Mouse (Mus musculus) limb, embryonic 15.5 days (tissue): ENCODE data around the gene Ptprn2. TPM values are rescaled to one million over a fixed set of nuclear protein-coding genes. Genes with fewer than 3 reads are reported as not detected.

Experiments
- ATAC-seq: fragments of 200-750 bp; cut with Nextera tagmentation; 2 replicates; pipeline ENCODE4 v1.8.0; 2017; ENCODE audit warnings: low read depth, moderate TSS enrichment; ENCODE audit not compliant: insufficient number of reproducible peaks, low FRiP score, low TSS enrichment
- H3K27ac ChIP-seq: fragments of 300-500 bp; sonication (generic); 2 replicates; pipeline ENCODE4 v1.5.1; 2015; ENCODE audit warnings: moderate library complexity, mild to moderate bottlenecking, inconsistent platforms
- H3K27me3 ChIP-seq: fragments of 300-500 bp; sonication (generic); 2 replicates; pipeline ENCODE4 v1.6.1; 2015; ENCODE audit warnings: inconsistent platforms
- H3K36me3 ChIP-seq: fragments of 300-500 bp; sonication (generic); 2 replicates; pipeline ENCODE4 v1.6.1; 2015; ENCODE audit warnings: inconsistent platforms
- H3K4me1 ChIP-seq: fragments of 300-500 bp; sonication (generic); 2 replicates; pipeline ENCODE4 v1.6.1; 2015; ENCODE audit warnings: inconsistent platforms
- H3K4me2 ChIP-seq: fragments of 300-500 bp; sonication (generic); 2 replicates; pipeline ENCODE4 v1.6.1; 2015; ENCODE audit warnings: mild to moderate bottlenecking, inconsistent platforms
- H3K4me3 ChIP-seq: fragments of 300-500 bp; sonication (generic); 2 replicates; pipeline ENCODE4 v1.5.1; 2015; ENCODE audit warnings: mild to moderate bottlenecking, inconsistent platforms
- H3K9ac ChIP-seq: fragments of 300-500 bp; sonication (generic); 2 replicates; pipeline ENCODE4 v1.6.1; 2015; ENCODE audit warnings: inconsistent platforms
- H3K9me3 ChIP-seq: fragments of 300-500 bp; sonication (generic); 2 replicates; pipeline ENCODE4 v1.6.1; 2016; ENCODE audit warnings: inconsistent platforms
- WGBS: fragments of 180-500 bp; shearing (Covaris S2); methylation state at CpG from one replicate; pipeline ENCODE4 v1.1.7; 2015; 5-methylcytosine and 5-hydroxymethylcytosine counted together
- polyA plus RNA-seq: library from polyadenylated mRNA; unstranded; fragments of >200 nt; fragmentation: Nextera tagmentation; extraction: Ambion mirVana; gene quantifications from 2 replicates; pipeline ENCODE4 v1.2.1, GENCODE M21; 2015

The Ptprn2 gene
- polyA plus RNA-seq, 1 experiment from 2014 or later, result 0.15 TPM

DNA sequence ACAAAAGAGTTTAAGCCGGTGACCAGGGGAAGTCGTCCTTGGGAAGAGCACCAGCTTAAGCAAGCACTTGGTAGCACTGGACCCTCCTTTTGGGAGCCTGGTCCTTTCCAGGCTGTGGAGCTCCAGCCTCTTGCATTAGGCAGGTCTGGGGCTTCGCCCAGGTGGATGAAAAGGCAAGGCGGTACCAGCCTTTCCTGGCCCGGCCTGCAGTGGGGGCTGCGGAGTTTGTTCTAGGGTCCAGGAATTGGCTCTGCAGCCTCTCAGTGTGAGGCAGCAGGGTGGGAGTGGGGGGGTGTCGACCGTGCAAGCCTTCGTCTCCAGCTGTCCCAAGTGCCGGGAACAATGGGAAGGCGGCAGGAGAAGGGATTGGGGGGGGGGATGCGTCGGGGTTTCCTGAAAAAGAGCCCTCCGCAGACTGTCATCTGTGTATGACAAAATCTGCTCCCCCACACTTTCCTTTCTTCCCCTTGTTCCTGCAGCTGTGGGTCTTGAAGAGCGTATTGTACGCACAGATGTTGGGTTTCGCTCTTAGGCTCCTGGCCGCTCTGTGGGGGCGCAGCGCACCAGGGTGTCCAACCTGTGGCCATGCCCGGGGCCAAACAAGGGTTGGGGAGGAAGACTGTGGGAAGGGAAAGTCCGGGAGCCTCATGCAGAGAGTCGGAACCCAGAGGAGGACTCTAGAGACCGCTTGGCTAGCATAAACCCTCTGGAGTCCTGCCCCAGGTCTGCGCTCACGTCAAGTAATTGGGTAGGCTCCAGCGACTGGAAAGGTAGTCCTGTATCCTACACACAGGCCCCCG, 667.0 kb downstream of the Ptprn2 start:
- Histone ChIP-seq H3K4me2 (peak overlapping the region; percentile 96), H3K9me3 (no peaks in the 10 kb centered on the region), H3K9ac (no peak overlapping the region), H3K36me3 (no peaks in the 10 kb centered on the region), H3K27ac (no peak overlapping the region), H3K27me3 (peaks cover 77% of the 10 kb centered on the region), H3K4me3 (peak overlapping the region; percentile 58), H3K4me1 (peaks cover 39% of the 10 kb centered on the region)
- no peak for ATAC-seq
- WGBS, result 6% methylated on average over 28 of the region's 28 CpGs

DNA sequence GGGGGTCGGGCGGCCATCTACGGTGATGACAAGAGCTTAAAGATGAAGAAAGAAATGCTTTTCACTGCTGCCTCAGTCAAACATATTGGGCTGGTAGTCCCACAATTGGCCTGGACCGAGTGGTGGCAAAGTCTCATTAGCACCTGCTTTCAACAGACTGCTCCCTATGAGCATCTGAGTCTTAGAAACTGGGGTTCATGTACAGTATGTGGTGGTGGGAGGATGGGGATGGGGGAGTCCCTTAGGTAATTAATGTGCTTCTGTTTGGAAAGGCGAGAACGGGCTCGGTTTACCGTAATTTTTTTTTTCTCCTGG, 667.6 kb downstream of the Ptprn2 start:
- Histone ChIP-seq H3K4me1 (peaks cover 39% of the 10 kb centered on the region), H3K9ac (no peak overlapping the region), H3K9me3 (no peaks in the 10 kb centered on the region), H3K27me3 (peaks cover 82% of the 10 kb centered on the region), H3K4me2 (peak overlapping the region; percentile 96), H3K36me3 (no peaks in the 10 kb centered on the region), H3K4me3 (peak overlapping the region; percentile 58), H3K27ac (no peak overlapping the region)
- ATAC-seq, result no peak
- 4% methylated on average over 8 of the region's 8 CpGs for WGBS

DNA sequence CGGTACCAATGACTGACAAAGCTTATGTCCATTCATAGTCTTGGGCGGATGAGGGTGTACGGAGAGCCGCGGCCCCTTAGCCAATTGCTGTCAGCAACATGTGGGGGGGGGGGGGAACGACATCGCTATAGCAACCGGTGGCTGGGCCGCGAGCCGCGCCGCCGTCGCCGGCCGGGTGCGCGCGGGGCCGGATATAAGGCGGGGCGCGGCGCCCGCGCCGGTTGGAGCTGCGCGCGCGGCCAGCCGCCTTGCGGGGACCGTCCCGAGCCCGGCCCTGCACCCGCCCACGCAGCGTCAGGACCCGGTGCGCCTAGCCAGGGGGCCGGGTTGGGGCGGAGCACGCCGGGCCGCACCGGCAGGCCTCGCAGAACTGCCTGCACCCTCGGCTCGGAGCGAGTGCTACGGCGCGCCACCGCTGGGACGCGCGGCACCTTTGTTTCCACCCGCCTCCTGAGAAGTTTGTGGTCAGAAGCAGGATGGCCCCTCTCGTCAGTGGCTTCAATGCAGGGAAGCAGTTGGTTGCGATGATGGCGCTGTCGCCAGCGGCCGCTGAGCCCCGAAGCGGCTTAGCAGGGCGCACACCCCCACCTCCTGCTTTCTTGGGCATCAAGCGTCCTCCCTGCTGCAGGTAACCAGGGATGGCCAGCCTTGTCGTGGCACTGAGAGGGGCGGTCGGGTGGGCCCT, 668.3 kb downstream of the Ptprn2 start:
- WGBS, result under 1% methylated on average over 57 of the region's 73 CpGs
- H3K4me2 ChIP-seq, result peak overlapping the region; percentile 96
- peaks cover 86% of the 10 kb centered on the region for H3K27me3 ChIP-seq
- peak overlapping the region; percentile 37 for H3K9ac ChIP-seq
- H3K36me3 ChIP-seq, result no peaks in the 10 kb centered on the region
- H3K4me3 ChIP-seq, result peak overlapping the region; percentile 58
- ATAC-seq, result peak; percentile 41; the same call in 1 of the 2 replicates
- no peaks in the 10 kb centered on the region for H3K9me3 ChIP-seq
- peaks cover 39% of the 10 kb centered on the region for H3K4me1 ChIP-seq
- no peak overlapping the region for H3K27ac ChIP-seq

DNA sequence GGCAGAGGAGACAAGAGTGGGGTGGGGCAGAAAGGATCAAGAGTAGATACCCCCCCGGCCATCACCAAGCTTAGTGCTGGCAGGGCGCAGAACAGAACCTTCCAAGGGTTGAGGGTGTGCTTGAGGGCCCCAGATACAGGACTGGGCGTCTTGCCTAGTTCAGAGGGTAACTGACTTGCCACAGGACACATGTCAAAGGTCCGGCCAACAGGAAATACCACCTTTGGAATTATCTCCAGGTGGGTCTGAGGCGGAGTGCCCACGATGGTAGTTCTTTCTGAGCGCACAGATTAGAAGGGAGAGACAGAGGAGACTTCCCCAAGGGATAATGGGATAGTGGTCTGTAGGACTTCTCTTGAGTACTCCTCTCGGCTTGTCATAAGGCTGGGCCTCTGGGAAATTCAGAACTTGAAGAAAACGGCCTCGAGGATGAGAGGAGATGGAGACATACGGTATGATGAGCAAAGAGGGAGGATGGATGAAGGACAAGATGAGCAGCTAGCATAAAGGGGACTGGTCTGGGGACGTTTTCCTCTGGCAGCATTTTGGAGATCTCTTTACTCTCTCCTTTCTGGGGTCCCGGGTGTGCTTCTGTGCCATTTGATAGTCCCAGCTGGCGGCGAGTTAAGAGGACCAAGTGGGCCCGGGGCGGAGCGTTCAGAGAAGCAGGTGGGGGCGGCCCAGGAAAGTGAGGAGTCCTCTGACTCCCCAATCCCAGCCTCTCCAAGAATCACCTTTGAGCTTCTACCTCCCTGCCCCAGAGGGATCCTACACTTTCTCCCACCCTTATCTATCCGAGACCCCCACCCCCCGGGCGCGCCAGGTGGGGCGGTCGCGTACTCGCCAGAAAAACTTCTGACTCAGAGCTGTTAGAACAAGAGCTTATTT, 669.1 kb downstream of the Ptprn2 start:
- peaks cover 44% of the 10 kb centered on the region for H3K4me1 ChIP-seq
- H3K36me3 ChIP-seq, result no peaks in the 10 kb centered on the region
- ATAC-seq, result no peak
- peaks cover 90% of the 10 kb centered on the region for H3K27me3 ChIP-seq
- 2% methylated on average over 27 of the region's 27 CpGs for WGBS
- no peak overlapping the region; the same call in 1 of the 2 replicates for H3K9ac ChIP-seq
- H3K4me3 ChIP-seq, result peak overlapping the region; percentile 58
- H3K9me3 ChIP-seq, result no peaks in the 10 kb centered on the region
- no peak overlapping the region for H3K27ac ChIP-seq
- peak overlapping the region; percentile 96 for H3K4me2 ChIP-seq

DNA sequence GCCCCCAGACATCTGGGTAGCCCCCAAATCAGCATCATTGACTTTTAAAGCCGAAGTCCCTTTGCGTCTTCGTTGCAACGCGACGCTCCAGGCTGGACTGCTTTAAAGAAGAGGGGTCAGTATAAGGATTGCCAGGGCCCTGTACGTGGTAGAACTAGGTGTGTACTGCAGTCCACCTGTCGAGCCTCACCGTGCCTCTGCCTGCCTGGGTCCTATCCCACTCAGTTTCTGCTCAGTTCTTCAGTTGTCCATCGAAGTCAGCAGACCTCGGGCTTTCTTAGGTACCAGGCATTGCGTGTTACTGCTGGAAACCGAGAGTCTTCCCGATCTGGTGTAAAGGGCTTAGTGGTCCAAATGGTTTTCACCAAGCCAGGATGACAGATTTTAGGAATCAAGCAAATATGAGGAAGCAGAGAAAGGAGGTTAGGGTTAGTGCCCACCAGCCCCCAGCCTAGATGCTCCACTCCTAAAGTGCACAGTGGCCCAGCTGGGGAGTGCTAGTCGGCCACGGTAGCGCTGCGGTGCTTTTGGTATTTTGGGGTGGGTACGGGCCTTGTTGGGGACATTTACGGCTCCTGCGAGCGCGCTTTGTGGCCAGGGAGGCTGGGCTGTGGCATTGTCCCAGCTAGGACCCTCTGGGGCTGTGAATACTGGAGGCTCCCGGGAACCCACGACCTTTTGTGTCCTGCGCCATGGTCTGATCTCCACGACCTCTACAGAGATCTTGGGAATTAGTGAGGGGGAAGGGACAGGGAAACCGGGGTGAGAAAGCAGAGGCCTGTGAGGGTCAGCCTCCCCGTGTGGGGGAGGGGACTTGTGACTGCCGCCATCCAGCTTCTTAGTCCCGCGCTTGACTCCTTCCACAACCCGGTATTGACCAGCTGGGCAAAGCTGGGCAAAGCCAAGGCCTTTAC, 670.0 kb downstream of the Ptprn2 start:
- Histone ChIP-seq H3K4me3 (peak overlapping the region; percentile 58), H3K9me3 (no peaks in the 10 kb centered on the region), H3K4me1 (peaks cover 53% of the 10 kb centered on the region), H3K9ac (no peak overlapping the region), H3K36me3 (no peaks in the 10 kb centered on the region), H3K27ac (no peak overlapping the region), H3K27me3 (peaks cover 96% of the 10 kb centered on the region), H3K4me2 (peak overlapping the region; percentile 96; the same call in 1 of the 2 replicates)
- ATAC-seq, result no peak
- 8% methylated on average over 33 of the region's 33 CpGs for WGBS

DNA sequence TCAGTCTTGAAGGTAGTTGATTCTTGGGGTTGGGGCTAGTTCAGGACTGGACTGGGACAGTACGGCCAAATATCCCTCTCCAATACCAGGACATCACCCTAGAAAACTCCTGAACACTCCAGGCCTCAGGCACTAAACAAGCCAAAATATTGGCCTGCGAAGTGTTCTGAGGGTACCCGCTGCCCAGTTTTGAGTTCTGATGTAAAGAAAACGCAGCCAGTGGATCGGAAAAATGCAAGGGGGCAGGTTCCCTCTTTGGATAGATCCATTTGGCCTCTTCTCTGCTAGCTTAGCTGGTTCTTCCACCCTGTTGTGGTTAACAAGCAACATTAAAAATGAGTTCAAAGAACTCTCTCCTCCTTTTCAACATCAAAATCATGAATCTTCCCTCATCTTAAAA, 670.7 kb downstream of the Ptprn2 start:
- Histone ChIP-seq H3K9me3 (no peaks in the 10 kb centered on the region), H3K27ac (no peak overlapping the region), H3K4me1 (peaks cover 50% of the 10 kb centered on the region), H3K4me2 (no peak overlapping the region), H3K27me3 (peaks cover 96% of the 10 kb centered on the region), H3K4me3 (no peak overlapping the region), H3K9ac (no peak overlapping the region), H3K36me3 (no peaks in the 10 kb centered on the region)
- no peak for ATAC-seq
- WGBS, result 46% methylated on average over 5 of the region's 5 CpGs

DNA sequence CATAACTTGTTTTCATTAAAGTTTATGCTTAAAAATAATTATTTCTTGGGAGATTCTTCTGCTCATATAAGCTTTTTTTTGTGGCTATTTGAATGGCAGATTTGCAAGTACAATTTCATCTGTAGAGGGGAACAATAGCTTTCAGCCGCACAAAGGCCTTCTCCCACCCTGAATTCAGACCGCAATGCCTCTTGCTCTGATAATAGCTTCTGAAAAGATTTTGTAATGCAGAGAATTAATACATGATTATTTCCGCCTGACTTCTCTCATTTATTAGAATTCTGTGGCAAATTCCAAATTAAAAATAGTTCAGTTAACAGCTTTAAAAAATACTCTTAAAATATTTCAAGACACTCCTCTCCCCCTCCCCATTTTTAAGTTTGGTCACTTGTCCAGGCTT, 671.3 kb downstream of the Ptprn2 start:
- peaks cover 48% of the 10 kb centered on the region for H3K4me1 ChIP-seq
- no peak overlapping the region for H3K27ac ChIP-seq
- 77% methylated on average over 3 of the region's 3 CpGs for WGBS
- H3K9ac ChIP-seq, result no peak overlapping the region
- no peak overlapping the region for H3K4me3 ChIP-seq
- ATAC-seq, result no peak
- H3K36me3 ChIP-seq, result no peaks in the 10 kb centered on the region
- peaks cover 96% of the 10 kb centered on the region for H3K27me3 ChIP-seq
- no peak overlapping the region for H3K4me2 ChIP-seq
- H3K9me3 ChIP-seq, result no peaks in the 10 kb centered on the region

DNA sequence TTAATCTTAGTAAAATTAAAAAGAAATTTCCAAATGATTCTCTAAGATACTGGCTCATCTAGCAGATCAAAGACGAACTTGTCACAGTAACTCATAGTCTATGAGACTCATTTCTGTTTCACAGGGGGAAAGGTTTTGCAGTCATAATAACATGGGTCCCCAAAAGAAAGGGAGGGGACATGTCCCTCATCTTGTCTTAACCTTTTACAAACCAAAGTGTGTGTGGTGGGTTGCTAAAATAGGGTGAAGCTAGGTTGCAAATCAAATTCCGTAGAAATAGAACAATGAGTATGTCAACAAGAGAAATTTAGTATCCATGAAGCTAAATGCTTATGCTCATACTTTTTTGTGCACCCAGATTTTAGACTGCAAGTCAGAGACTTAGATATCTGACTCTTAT, 671.7 kb downstream of the Ptprn2 start:
- Histone ChIP-seq H3K27me3 (peaks cover 96% of the 10 kb centered on the region), H3K9ac (no peak overlapping the region), H3K4me1 (peaks cover 48% of the 10 kb centered on the region), H3K4me3 (no peak overlapping the region), H3K9me3 (no peaks in the 10 kb centered on the region), H3K4me2 (no peak overlapping the region), H3K27ac (no peak overlapping the region), H3K36me3 (no peaks in the 10 kb centered on the region)
- whole genome bisulfite sequencing, result 69% methylated on average over 2 of the region's 2 CpGs
- ATAC-seq, result no peak

DNA sequence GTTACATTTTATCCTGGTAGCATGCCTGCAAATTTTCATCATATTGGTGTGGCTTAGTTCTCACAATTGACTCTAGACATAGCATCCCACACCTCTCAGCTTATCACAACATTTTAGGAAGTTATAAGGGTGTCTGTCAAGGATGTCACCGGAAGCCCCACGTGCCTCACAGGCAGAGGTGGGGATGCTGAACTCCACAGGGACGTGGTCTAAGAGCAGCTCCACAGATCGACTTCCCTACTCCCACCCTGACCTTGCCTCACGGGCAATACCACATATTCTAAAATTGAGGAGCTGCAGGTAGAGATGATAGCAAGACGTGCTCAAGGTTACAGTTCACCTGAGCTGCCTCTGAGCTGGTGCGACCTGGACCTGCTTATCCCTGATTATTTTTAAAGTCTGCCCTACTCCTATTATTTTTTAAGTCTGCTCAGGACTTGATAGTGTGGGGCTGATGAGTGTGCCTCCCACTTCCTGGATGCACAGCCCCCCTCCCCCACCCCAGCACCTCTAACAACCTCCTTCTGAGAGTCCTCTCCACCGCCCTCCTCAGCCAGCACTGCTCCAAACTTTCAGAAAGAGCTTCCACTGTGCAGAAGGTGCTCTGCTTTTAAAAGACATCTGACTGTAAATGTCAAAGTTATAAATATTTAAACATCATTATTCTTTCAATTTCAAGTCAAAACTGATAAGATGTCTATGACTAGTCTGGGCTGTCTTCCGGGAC, 672.3 kb downstream of the Ptprn2 start:
- Histone ChIP-seq H3K4me3 (no peak overlapping the region), H3K9ac (no peak overlapping the region), H3K27me3 (peaks cover 94% of the 10 kb centered on the region), H3K9me3 (no peaks in the 10 kb centered on the region), H3K4me1 (peaks cover 42% of the 10 kb centered on the region), H3K27ac (no peak overlapping the region), H3K4me2 (no peak overlapping the region), H3K36me3 (no peaks in the 10 kb centered on the region)
- no peak for ATAC-seq
- 24% methylated on average over 9 of the region's 9 CpGs for WGBS

DNA sequence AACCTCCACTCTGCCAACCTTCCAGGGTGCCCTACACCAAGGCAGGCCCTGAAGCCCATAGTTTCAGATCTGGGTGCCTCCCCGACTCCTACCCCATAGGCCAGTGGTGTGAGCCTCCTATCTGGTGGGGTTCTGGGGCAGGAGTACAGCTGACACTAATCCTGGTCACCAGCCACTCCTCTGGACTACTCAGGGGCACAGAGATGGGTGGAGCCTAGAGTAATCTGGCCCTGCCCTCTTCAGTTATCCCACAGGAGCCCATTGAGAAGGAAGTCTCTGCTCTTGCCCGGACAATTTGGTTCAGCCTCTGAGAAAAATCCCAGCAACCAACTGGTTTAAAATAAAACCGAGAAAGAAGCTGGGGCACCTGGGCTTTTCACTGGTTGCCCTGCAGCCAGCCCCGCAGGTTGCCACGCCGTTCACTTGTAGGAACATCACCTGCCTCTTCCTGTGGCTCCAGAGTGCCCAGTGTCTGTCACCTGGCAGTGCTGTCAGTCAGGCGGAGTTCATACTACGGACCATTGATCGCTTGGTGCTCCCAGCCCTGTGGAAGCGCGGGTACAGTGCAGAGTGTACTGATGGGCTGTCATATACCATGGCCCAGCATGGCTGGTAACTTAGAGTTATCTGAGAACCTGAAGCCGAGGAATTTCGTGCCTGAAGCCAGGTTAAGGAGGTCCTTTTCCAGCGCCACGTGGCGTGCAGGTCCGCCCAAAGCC, 673.6 kb downstream of the Ptprn2 start:
- Histone ChIP-seq H3K36me3 (no peaks in the 10 kb centered on the region), H3K4me1 (peaks cover 32% of the 10 kb centered on the region), H3K27ac (no peak overlapping the region), H3K9me3 (no peaks in the 10 kb centered on the region), H3K4me2 (peak overlapping the region; percentile 53; the same call in 1 of the 2 replicates), H3K27me3 (peaks cover 85% of the 10 kb centered on the region), H3K4me3 (no peak overlapping the region), H3K9ac (no peak overlapping the region)
- no peak for ATAC-seq
- 24% methylated on average over 17 of the region's 17 CpGs for WGBS
